Mouse (Mus musculus) kidney, adult 2 months (tissue): ENCODE measurements at regions not wholly inside any gene's neighbourhood (a gene's known extent, or its start where the extent isn't known, plus 50 kb on each side); places are given as distances from the start of the nearest gene placed in this dataset.

ENCODE experiments used
- CTCF ChIP-seq: fragments of 200-500 bp; conservative IDR thresholded peaks from 2 replicates; pipeline ENCODE4 v1.5.1; 2011; ENCODE audit warnings: low read depth, mild to moderate bottlenecking, control low read depth, low read length, moderate library complexity, mixed read lengths; ENCODE audit not compliant: insufficient read depth, insufficient read length
- POLR2A ChIP-seq: fragments of 200-500 bp; IDR thresholded peaks from one replicate; pipeline ENCODE4 v1.6.1; 2011; ENCODE audit warnings: low read depth, low read length, control low read depth

- TF ChIP-seq CTCF, result no peak
- no peak for TF ChIP-seq POLR2A
Observed at GRCm38 (mm10) chr1:81581208-81581607, 504.5 kb downstream of the Nyap2 start.
